Mouse (Mus musculus): ENCODE results near the gene Cep170. TPM values are rescaled to one million over a fixed set of nuclear protein-coding genes. Genes with fewer than 3 reads are reported as not detected.
A peak's percentile ranks its signal among the peaks of the same experiment; 100 is the strongest.
"Not testable (repeated sequence)": the region's sequence is repeated elsewhere in the genome, so short reads cannot be mapped to it uniquely, and the experiment has no call there.

Gene Cep170
- 100 and 114 TPM in 2 replicates for polyA plus RNA-seq (2015; fragmentation: Nextera tagmentation; extraction: Ambion mirVana)

GRCm38 (mm10) chr1:176814036-176814420 lies at the start of gene Cep170:
TSS of gene Cep170 (minus strand) at chr1:176814067.
- no peaks in the 10 kb centered on the region for H3K36me3 ChIP-seq (ENCODE audit: poor library complexity, severe bottlenecking)
- no peaks in the 10 kb centered on the region for H3K9me3 ChIP-seq (replicated peaks)
- H3K9ac ChIP-seq = peak within 1 kb of the TSS; percentile 97
- peaks cover 40% of the 10 kb centered on the region for H3K4me1 ChIP-seq
- peak within 1 kb of the TSS; percentile 100 for H3K27ac ChIP-seq
- peak within 1 kb of the TSS; percentile 92 for H3K4me3 ChIP-seq
- peak; percentile 95 for ATAC-seq
- peak within 1 kb of the TSS; percentile 76 for H3K4me2 ChIP-seq
- WGBS = under 1% methylated on average over 28 of the region's 28 CpGs
- H3K27me3 ChIP-seq = no peaks in the 10 kb centered on the region

GRCm38 (mm10) chr1:176861981-176862644 lies 48.2 kb upstream of the Cep170 start:
- WGBS = 63% methylated on average over 9 of the region's 9 CpGs
- ATAC-seq = peak; percentile 74
- H3K4me2 ChIP-seq = no peak overlapping the region
- no peaks in the 10 kb centered on the region for H3K4me1 ChIP-seq
- H3K27ac ChIP-seq = no peak overlapping the region
- no peak overlapping the region for H3K4me3 ChIP-seq
- no peaks in the 10 kb centered on the region for H3K27me3 ChIP-seq
- H3K9ac ChIP-seq = no peak overlapping the region
- no peaks in the 10 kb centered on the region for H3K9me3 ChIP-seq (replicated peaks)
- no peaks in the 10 kb centered on the region for H3K36me3 ChIP-seq (ENCODE audit: poor library complexity, severe bottlenecking)

- no peak overlapping the region for H3K27ac ChIP-seq
- H3K4me2 ChIP-seq = no peak overlapping the region
- no peaks in the 10 kb centered on the region for H3K4me1 ChIP-seq
- no peaks in the 10 kb centered on the region for H3K27me3 ChIP-seq
- no peak for ATAC-seq
- 90% methylated on average over 9 of the region's 9 CpGs for WGBS
- no peak overlapping the region for H3K9ac ChIP-seq
- H3K4me3 ChIP-seq = no peak overlapping the region
- H3K36me3 ChIP-seq (ENCODE audit: poor library complexity, severe bottlenecking) = peaks cover 24% of the 10 kb centered on the region
- H3K9me3 ChIP-seq (replicated peaks) = peaks cover 6% of the 10 kb centered on the region; the same call in 1 of the 2 replicates
These were observed 39.1 kb upstream of the Cep170 start for GRCm38 (mm10) chr1:176852813-176853590.

GRCm38 (mm10) chr1:176851401-176851800 lies 37.5 kb upstream of the Cep170 start:
- no peak for ATAC-seq
- no peaks in the 10 kb centered on the region for H3K4me1 ChIP-seq
- peaks cover 6% of the 10 kb centered on the region; the same call in 1 of the 2 replicates for H3K9me3 ChIP-seq (replicated peaks)
- no peak overlapping the region for H3K27ac ChIP-seq
- H3K4me3 ChIP-seq = no peak overlapping the region
- H3K4me2 ChIP-seq = no peak overlapping the region
- peaks cover 26% of the 10 kb centered on the region for H3K36me3 ChIP-seq (ENCODE audit: poor library complexity, severe bottlenecking)
- H3K27me3 ChIP-seq = no peaks in the 10 kb centered on the region
- H3K9ac ChIP-seq = no peak overlapping the region
- 98% methylated on average over 7 of the region's 7 CpGs for WGBS

GRCm38 (mm10) chr1:176849377-176849776 lies 35.5 kb upstream of the Cep170 start:
- peaks cover 28% of the 10 kb centered on the region for H3K36me3 ChIP-seq (ENCODE audit: poor library complexity, severe bottlenecking)
- H3K9ac ChIP-seq = no peak overlapping the region
- no peaks in the 10 kb centered on the region for H3K4me1 ChIP-seq
- no peak overlapping the region for H3K4me3 ChIP-seq
- no peak for ATAC-seq
- H3K4me2 ChIP-seq = no peak overlapping the region
- no peak overlapping the region for H3K27ac ChIP-seq
- H3K27me3 ChIP-seq = no peaks in the 10 kb centered on the region
- WGBS = 89% methylated on average over 2 of the region's 2 CpGs
- peaks cover 6% of the 10 kb centered on the region; the same call in 1 of the 2 replicates for H3K9me3 ChIP-seq (replicated peaks)

GRCm38 (mm10) chr1:176848613-176849290 lies 34.9 kb upstream of the Cep170 start:
- H3K9ac ChIP-seq = no peak overlapping the region
- no peak overlapping the region for H3K4me2 ChIP-seq
- peaks cover 6% of the 10 kb centered on the region; the same call in 1 of the 2 replicates for H3K9me3 ChIP-seq (replicated peaks)
- H3K4me1 ChIP-seq = no peaks in the 10 kb centered on the region
- peaks cover 28% of the 10 kb centered on the region for H3K36me3 ChIP-seq (ENCODE audit: poor library complexity, severe bottlenecking)
- H3K4me3 ChIP-seq = no peak overlapping the region
- WGBS = 81% methylated on average over 11 of the region's 11 CpGs
- ATAC-seq = no peak
- no peak overlapping the region for H3K27ac ChIP-seq
- H3K27me3 ChIP-seq = no peaks in the 10 kb centered on the region

- no peak overlapping the region for H3K4me3 ChIP-seq
- ATAC-seq = no peak
- H3K36me3 ChIP-seq (ENCODE audit: poor library complexity, severe bottlenecking) = peaks cover 19% of the 10 kb centered on the region
- no peaks in the 10 kb centered on the region for H3K4me1 ChIP-seq
- H3K9me3 ChIP-seq (replicated peaks) = 0 out of 2 replicates have a peak, but pooled peaks cover 1% of the 10 kb centered on the region
- no peaks in the 10 kb centered on the region for H3K27me3 ChIP-seq
- H3K27ac ChIP-seq = no peak overlapping the region
- WGBS = 91% methylated on average over 10 of the region's 10 CpGs
- no peak overlapping the region for H3K4me2 ChIP-seq
- H3K9ac ChIP-seq = no peak overlapping the region
These were observed 33.4 kb upstream of the Cep170 start for GRCm38 (mm10) chr1:176847118-176847859.

- Histone ChIP-seq H3K4me3 (no peak overlapping the region), H3K4me1 (no peaks in the 10 kb centered on the region), H3K27ac (no peak overlapping the region), H3K36me3 (ENCODE audit: poor library complexity, severe bottlenecking) (peaks cover 13% of the 10 kb centered on the region), H3K27me3 (no peaks in the 10 kb centered on the region), H3K9ac (no peak overlapping the region), H3K4me2 (no peak overlapping the region), H3K9me3 (replicated peaks) (no peaks in the 10 kb centered on the region)
- 70% methylated on average over 17 of the region's 17 CpGs for whole genome bisulfite sequencing
- no peak for ATAC-seq
These were observed 31.5 kb upstream of the Cep170 start for GRCm38 (mm10) chr1:176845082-176845977.

GRCm38 (mm10) chr1:176836562-176836961 lies 22.7 kb upstream of the Cep170 start:
- H3K27ac ChIP-seq; H3K4me3 ChIP-seq; H3K4me2 ChIP-seq; H3K36me3 ChIP-seq (ENCODE audit: poor library complexity, severe bottlenecking); H3K9ac ChIP-seq; H3K9me3 ChIP-seq (replicated peaks); ATAC-seq: not testable (repeated sequence)
- Histone ChIP-seq H3K4me1 (peaks cover 11% of the 10 kb centered on the region), H3K27me3 (peaks cover 13% of the 10 kb centered on the region)
- 58% methylated on average over 7 of the region's 7 CpGs for WGBS

GRCm38 (mm10) chr1:176835501-176836294 lies 21.8 kb upstream of the Cep170 start:
- Histone ChIP-seq H3K4me1 (peaks cover 11% of the 10 kb centered on the region), H3K27ac (no peak overlapping the region), H3K36me3 (ENCODE audit: poor library complexity, severe bottlenecking) (peaks cover 6% of the 10 kb centered on the region; the same call in 1 of the 2 replicates), H3K9ac (peak overlapping the region; percentile 64), H3K9me3 (replicated peaks) (no peaks in the 10 kb centered on the region), H3K27me3 (peaks cover 13% of the 10 kb centered on the region), H3K4me2 (peak overlapping the region; percentile 73), H3K4me3 (peak overlapping the region; percentile 41)
- peak; percentile 59 for ATAC-seq
- 1% methylated on average over 41 of the region's 41 CpGs for WGBS
